Mouse (Mus musculus): Measurements from ENCODE around the gene Aak1. TPM values are rescaled to one million over a fixed set of nuclear protein-coding genes. Genes with fewer than 3 reads are reported as not detected.

Gene Aak1
- total and polyA plus RNA-seq, 3 experiments = 2.8 to 21.0 (median 7.1) TPM

- no peak for TF ChIP-seq E2F4 (IDR thresholded peaks at IDR 0.05; ENCODE audit: insufficient replicate concordance, low read depth, low read length)
- TF ChIP-seq NRF1 (IDR thresholded peaks at IDR 0.05; ENCODE audit: low read depth, low read length) = no peak
- H3K4me2 ChIP-seq (ENCODE audit: insufficient read depth, low read depth, poor library complexity, severe bottlenecking) = no peak overlapping the region
- H3K4me3 ChIP-seq (replicated peaks in 1 of 3; ENCODE audit: low read depth in 2 of 3, low read length in 2 of 3, poor library complexity in 1 of 3) = no peak overlapping the region
- H3K79me2 ChIP-seq (replicated peaks; ENCODE audit: control insufficient read depth, extremely low read depth, insufficient read depth, poor library complexity, severe bottlenecking) = peaks cover 3% of the 10 kb centered on the region; the same call in 1 of the 2 replicates
- H3K27ac ChIP-seq (ENCODE audit: insufficient read depth, low read depth) = no peak overlapping the region
- DNase-seq (ENCODE audit: extremely low read depth) = no peak
- H3K36me3 ChIP-seq (replicated peaks in 1 of 2; ENCODE audit: control insufficient read depth in 1 of 2, insufficient read depth in 1 of 2, low read length in 1 of 2) = no peaks in the 10 kb centered on the region
- H3K27me3 ChIP-seq (replicated peaks) = no peaks in the 10 kb centered on the region
- dilution Hi-C loops (cut with MboI; ENCODE audit: extremely low pct_ligation_motif_present, extremely low pct_unique_long_range_greater_than_20kb, low sequenced_read_pairs) (no loop called here), in situ Hi-C loops (cut with MboI; ENCODE audit: low pct_ligation_motif_present, low pct_unique_long_range_greater_than_20kb, low sequenced_read_pairs) (no loop called here)
- H3K9me3 ChIP-seq (replicated peaks; ENCODE audit: low read length) = peaks cover 6% of the 10 kb centered on the region
- H3K9ac ChIP-seq (ENCODE audit: insufficient read depth, low read depth) = no peak overlapping the region
- H3K4me1 ChIP-seq (ENCODE audit: control insufficient read depth in 1 of 2, insufficient read depth in 2 of 2) = peaks cover 4 to 27% of the 10 kb centered on the region in 2 experiments; a peak in 3 of 4 replicates
These were observed 188.7 kb downstream of the Aak1 start for GRCm38 (mm10) chr6:87037826-87038620.

GRCm38 (mm10) chr6:87039161-87039560 lies 189.8 kb downstream of the Aak1 start:
- DNase-seq (ENCODE audit: extremely low read depth) = no peak
- no peak for TF ChIP-seq JUN (IDR thresholded peaks at IDR 0.05; ENCODE audit: insufficient read depth, low read depth, low read length)
- no peak for TF ChIP-seq MAZ (IDR thresholded peaks at IDR 0.05; ENCODE audit: low read depth, low read length)
- TF ChIP-seq CHD1 (IDR thresholded peaks at IDR 0.05; ENCODE audit: low read depth, low read length) = no peak
- TF ChIP-seq ETS1 (conservative IDR thresholded peaks at IDR 0.05; ENCODE audit: low read depth, low read length) = no peak
- no peak for TF ChIP-seq JUND (conservative IDR thresholded peaks at IDR 0.05; ENCODE audit: low read depth, low read length)
- no peak for TF ChIP-seq ELF1 (IDR thresholded peaks at IDR 0.05; ENCODE audit: low read depth, low read length)
- no peak for TF ChIP-seq TCF12 (IDR thresholded peaks at IDR 0.05; ENCODE audit: low read depth, low read length)
- TF ChIP-seq SMC3 (IDR thresholded peaks at IDR 0.05; ENCODE audit: low read depth, low read length) = no peak
- no peak for TF ChIP-seq RCOR1 (conservative IDR thresholded peaks at IDR 0.05; ENCODE audit: low read depth, low read length)
- no peak for TF ChIP-seq SIN3A (IDR thresholded peaks at IDR 0.05; ENCODE audit: low read length)
- no peak for TF ChIP-seq RAD21 (IDR thresholded peaks at IDR 0.05; ENCODE audit: low read depth, low read length)
- dilution Hi-C loops (cut with MboI; ENCODE audit: extremely low pct_ligation_motif_present, extremely low pct_unique_long_range_greater_than_20kb, low sequenced_read_pairs) = no loop called here
- peaks cover 13% of the 10 kb centered on the region for H3K79me2 ChIP-seq (replicated peaks; ENCODE audit: control insufficient read depth, extremely low read depth, insufficient read depth, poor library complexity, severe bottlenecking)
- in situ Hi-C loops (cut with MboI; ENCODE audit: low pct_ligation_motif_present, low pct_unique_long_range_greater_than_20kb, low sequenced_read_pairs) = no loop called here
- no peaks in the 10 kb centered on the region for H3K27me3 ChIP-seq (replicated peaks)
- no peak overlapping the region for H3K27ac ChIP-seq (ENCODE audit: insufficient read depth, low read depth)
- no peak overlapping the region for H3K4me2 ChIP-seq (ENCODE audit: insufficient read depth, low read depth, poor library complexity, severe bottlenecking)
- H3K4me3 ChIP-seq (replicated peaks in 1 of 3; ENCODE audit: low read depth in 2 of 3, low read length in 2 of 3, poor library complexity in 1 of 3) = no peak overlapping the region
- H3K9ac ChIP-seq (ENCODE audit: insufficient read depth, low read depth) = no peak overlapping the region
- no peaks in the 10 kb centered on the region for H3K36me3 ChIP-seq (replicated peaks in 1 of 2; ENCODE audit: control insufficient read depth in 1 of 2, insufficient read depth in 1 of 2, low read length in 1 of 2)
- H3K9me3 ChIP-seq (replicated peaks; ENCODE audit: low read length) = peaks cover 6% of the 10 kb centered on the region
- peaks cover 4 to 36% of the 10 kb centered on the region in 2 experiments; a peak in 3 of 4 replicates for H3K4me1 ChIP-seq (ENCODE audit: control insufficient read depth in 1 of 2, insufficient read depth in 2 of 2)
